Mouse (Mus musculus): ENCODE results near the gene Atg5. TPM values are rescaled to one million over a fixed set of nuclear protein-coding genes. Genes with fewer than 3 reads are reported as not detected.

Gene Atg5
- polyA plus RNA-seq, 1 experiment from 2014 or later, result 37.5 TPM

DNA sequence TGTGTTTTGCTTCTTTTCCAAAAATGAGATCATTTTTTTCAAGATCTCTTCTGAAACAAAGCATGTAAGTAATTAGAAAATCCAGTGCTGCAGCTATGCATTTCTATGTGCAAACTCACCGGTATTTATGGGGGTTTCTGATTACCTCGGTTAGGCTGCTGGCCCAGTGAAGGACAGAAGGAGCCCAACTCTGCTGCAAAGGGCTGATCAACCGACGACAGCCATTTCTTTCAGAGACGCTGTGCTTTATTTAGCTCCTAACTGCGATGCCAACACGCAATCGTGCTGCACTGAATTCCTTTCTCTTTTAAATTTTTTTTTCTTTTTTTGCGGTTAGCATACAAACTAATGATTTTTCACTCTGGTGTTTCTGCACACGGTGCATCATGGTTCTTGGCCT is 133.4 kb downstream of the Atg5 start:
- no peaks in the 10 kb centered on the region for H3K9me3 ChIP-seq (ENCODE audit: control insufficient read depth, low read length)
- H3K4me3 ChIP-seq (ENCODE audit: low read depth, low read length), result no peak overlapping the region
- no peak for ATAC-seq (ENCODE audit: low FRiP score, low TSS enrichment)
- TF ChIP-seq EP300 (optimal IDR thresholded peaks at IDR 0.05) (no peak), CTCF (IDR thresholded peaks at IDR 0.05; ENCODE audit: low read depth) (no peak)
- H3K27ac ChIP-seq (replicated peaks), result no peak overlapping the region
- DNase-seq (ENCODE audit: low spot score), result no peak
- H3K9ac ChIP-seq (ENCODE audit: low read length), result no peak overlapping the region
- WGBS, result 71% methylated on average over 10 of the region's 10 CpGs
- no peaks in the 10 kb centered on the region for H3K27me3 ChIP-seq (ENCODE audit: control insufficient read depth, insufficient read depth, low read length)
- no peak overlapping the region for H3K4me2 ChIP-seq (replicated peaks; ENCODE audit: low read depth)
- no peaks in the 10 kb centered on the region for H3K4me1 ChIP-seq (replicated peaks; ENCODE audit: control insufficient read depth, insufficient read depth)
- no peaks in the 10 kb centered on the region for H3K36me3 ChIP-seq (ENCODE audit: control insufficient read depth, insufficient read depth, low read length)

DNA sequence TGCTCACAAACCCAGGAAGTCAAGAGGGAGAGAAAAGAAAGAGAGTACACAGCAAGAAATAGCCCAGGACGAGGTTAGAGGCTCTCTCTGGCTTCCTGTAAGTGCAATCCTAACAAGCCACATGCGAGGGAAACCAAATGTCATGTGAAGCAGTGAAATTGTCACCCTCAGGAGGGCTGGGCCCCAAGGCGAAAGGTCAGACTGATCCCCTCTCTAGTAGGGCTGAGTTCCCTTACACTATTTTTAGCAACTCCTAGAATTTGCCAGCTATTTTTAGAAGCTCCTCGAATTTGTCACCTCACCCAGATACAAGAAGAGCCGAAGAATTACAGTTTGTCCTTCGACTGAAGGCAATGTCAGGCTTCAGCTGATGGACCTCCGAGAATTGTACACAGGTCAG is 135.3 kb downstream of the Atg5 start:
- no peak overlapping the region for H3K4me3 ChIP-seq (ENCODE audit: low read depth, low read length)
- no peak overlapping the region for H3K27ac ChIP-seq (replicated peaks)
- H3K9ac ChIP-seq (ENCODE audit: low read length), result no peak overlapping the region
- no peaks in the 10 kb centered on the region for H3K36me3 ChIP-seq (ENCODE audit: control insufficient read depth, insufficient read depth, low read length)
- WGBS, result 70% methylated on average over 7 of the region's 7 CpGs
- no peak overlapping the region for H3K4me2 ChIP-seq (replicated peaks; ENCODE audit: low read depth)
- ATAC-seq (ENCODE audit: low FRiP score, low TSS enrichment) (no peak), DNase-seq (ENCODE audit: low spot score) (no peak)
- H3K27me3 ChIP-seq (ENCODE audit: control insufficient read depth, insufficient read depth, low read length), result no peaks in the 10 kb centered on the region
- H3K4me1 ChIP-seq (replicated peaks; ENCODE audit: control insufficient read depth, insufficient read depth), result no peaks in the 10 kb centered on the region
- no peaks in the 10 kb centered on the region for H3K9me3 ChIP-seq (ENCODE audit: control insufficient read depth, low read length)
- TF ChIP-seq CTCF (IDR thresholded peaks at IDR 0.05; ENCODE audit: low read depth), result no peak
- TF ChIP-seq EP300 (optimal IDR thresholded peaks at IDR 0.05), result no peak

- ATAC-seq (ENCODE audit: low FRiP score, low TSS enrichment), result no peak
- TF ChIP-seq EP300 (optimal IDR thresholded peaks at IDR 0.05), result no peak
- no peak for TF ChIP-seq CTCF (IDR thresholded peaks at IDR 0.05; ENCODE audit: low read depth)
- 68% methylated on average over 10 of the region's 10 CpGs for WGBS
Measured at GRCm38 (mm10) chr10:44409054-44409453, 140.9 kb downstream of the Atg5 start.

GRCm38 (mm10) chr10:44409958-44410357 is 141.8 kb downstream of the Atg5 start:
- Histone ChIP-seq H3K4me1 (replicated peaks; ENCODE audit: control insufficient read depth, insufficient read depth) (no peaks in the 10 kb centered on the region), H3K9ac (ENCODE audit: low read length) (no peak overlapping the region; the same call in 1 of the 2 replicates), H3K9me3 (ENCODE audit: control insufficient read depth, low read length) (no peaks in the 10 kb centered on the region), H3K36me3 (ENCODE audit: control insufficient read depth, insufficient read depth, low read length) (no peaks in the 10 kb centered on the region), H3K4me2 (replicated peaks; ENCODE audit: low read depth) (no peak overlapping the region), H3K27ac (replicated peaks) (no peak overlapping the region), H3K27me3 (ENCODE audit: control insufficient read depth, insufficient read depth, low read length) (no peaks in the 10 kb centered on the region), H3K4me3 (ENCODE audit: low read depth, low read length) (no peak overlapping the region)
- 71% methylated on average over 11 of the region's 11 CpGs for WGBS
- DNase-seq (ENCODE audit: low spot score), result no peak
- TF ChIP-seq EP300 (optimal IDR thresholded peaks at IDR 0.05) (no peak), CTCF (IDR thresholded peaks at IDR 0.05; ENCODE audit: low read depth) (no peak)
- ATAC-seq (ENCODE audit: low FRiP score, low TSS enrichment), result no peak

More at GRCm38 (mm10) chr10:44409054-44409453, 140.9 kb downstream of the Atg5 start:
- DNase-seq (ENCODE audit: low spot score), result no peak
- H3K4me3 ChIP-seq (ENCODE audit: low read depth, low read length), result no peak overlapping the region
- no peak overlapping the region for H3K4me2 ChIP-seq (replicated peaks; ENCODE audit: low read depth)
- no peaks in the 10 kb centered on the region for H3K36me3 ChIP-seq (ENCODE audit: control insufficient read depth, insufficient read depth, low read length)
- H3K4me1 ChIP-seq (replicated peaks; ENCODE audit: control insufficient read depth, insufficient read depth), result no peaks in the 10 kb centered on the region
- H3K27ac ChIP-seq (replicated peaks), result no peak overlapping the region
- H3K27me3 ChIP-seq (ENCODE audit: control insufficient read depth, insufficient read depth, low read length), result no peaks in the 10 kb centered on the region
- H3K9ac ChIP-seq (ENCODE audit: low read length), result no peak overlapping the region
- no peaks in the 10 kb centered on the region for H3K9me3 ChIP-seq (ENCODE audit: control insufficient read depth, low read length)

MicroRNAs within 50 kb of the gene (microRNA counts, 519-probe panel; counts per million panel counts)
- not detected for microRNA mmu-miR-1929

Small RNAs within 50 kb of the gene (microRNA-seq; reads per million reads assigned to microRNA genes)
- gene Mir1929, result not detected

Other genes with a start within 250 kb of the Atg5 start
- gene Crybg1, start 119.5 kb upstream of the Atg5 start, polyA plus RNA-seq (2015; fragmentation: Nextera tagmentation; extraction: Ambion mirVana), result 9.0 and 10.4 TPM in 2 replicates